Mouse (Mus musculus): ENCODE data around the gene Ablim2.

Gene Ablim2

GRCm38 (mm10) chr5:35811639-35812295, 54.1 kb downstream of the Ablim2 start:
- DNase-seq (ENCODE audit: low read depth, low spot score), result no peak

- DNase-seq (ENCODE audit: low read depth, low spot score), result peak; percentile 14
Measured at GRCm38 (mm10) chr5:35814334-35814941, 56.8 kb downstream of the Ablim2 start.

- DNase-seq (ENCODE audit: low read depth, low spot score), result no peak
Measured at GRCm38 (mm10) chr5:35815051-35815450, 57.4 kb downstream of the Ablim2 start.

DNA sequence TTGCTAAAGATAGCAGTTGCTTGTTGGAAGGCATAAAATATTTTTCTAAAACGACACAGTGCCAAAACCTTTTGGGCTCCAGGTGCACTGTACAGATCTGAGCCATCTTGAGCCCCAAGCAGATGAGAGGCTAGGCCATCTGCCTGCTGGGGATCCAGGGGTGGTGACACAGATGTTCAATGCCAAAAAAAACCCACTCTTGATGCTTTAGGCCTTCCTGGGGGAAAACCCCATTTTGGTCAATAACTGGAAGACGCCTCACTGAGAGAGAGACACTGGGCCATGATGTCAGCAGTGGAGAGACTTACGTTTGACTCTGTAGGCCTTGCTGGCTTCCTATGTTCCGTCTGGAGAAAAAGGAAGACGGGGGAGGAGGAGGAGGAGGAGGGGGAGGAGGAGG, 59.6 kb downstream of the Ablim2 start:
- DNase-seq (ENCODE audit: low read depth, low spot score), result peak; percentile 38

GRCm38 (mm10) chr5:35817882-35818281, 60.2 kb downstream of the Ablim2 start:
- DNase-seq (ENCODE audit: low read depth, low spot score), result no peak

GRCm38 (mm10) chr5:35822721-35823120, 65.0 kb downstream of the Ablim2 start:
- DNase-seq (ENCODE audit: low read depth, low spot score), result no peak

DNA sequence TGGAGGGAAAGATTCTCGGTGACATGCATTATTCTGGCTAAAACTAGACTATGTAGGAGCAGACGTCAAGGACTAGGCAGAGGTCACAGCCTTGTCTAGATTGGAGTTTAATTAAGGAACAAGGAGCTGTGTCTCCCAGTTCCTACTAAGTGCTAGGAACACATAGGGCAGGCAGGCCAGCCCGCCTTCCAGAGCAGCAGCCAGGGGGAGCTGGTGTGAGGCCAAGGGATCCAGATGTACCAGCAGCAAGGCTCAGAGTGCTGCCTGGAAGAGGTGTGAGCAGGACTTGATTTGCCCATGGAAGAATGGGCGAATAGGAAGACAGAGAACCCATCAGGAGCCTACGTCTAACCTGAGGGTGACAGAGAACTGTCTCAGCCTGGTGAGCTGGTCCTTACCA, 68.8 kb downstream of the Ablim2 start:
- DNase-seq (ENCODE audit: low read depth, low spot score), result no peak

DNA sequence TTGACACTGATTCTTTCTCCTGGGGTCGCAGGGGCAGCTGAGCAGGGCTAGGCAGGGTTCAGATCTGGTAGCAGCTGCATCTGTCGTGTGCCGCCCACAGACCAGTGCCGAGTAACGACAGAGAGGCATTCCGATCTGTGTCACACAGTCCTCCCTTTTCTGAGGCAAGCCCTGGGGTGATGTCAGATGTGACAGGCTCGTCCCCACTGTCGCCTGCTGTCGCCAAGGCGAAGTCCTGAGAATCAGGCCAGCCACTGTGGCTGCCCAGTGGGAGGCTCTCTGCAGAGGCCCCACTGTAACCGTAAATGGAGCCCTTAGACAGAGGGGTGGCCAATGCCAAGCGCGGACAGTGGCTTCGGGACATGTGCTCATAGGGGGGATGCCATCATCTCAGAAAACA, 69.4 kb downstream of the Ablim2 start:
- no peak for DNase-seq (ENCODE audit: low read depth, low spot score)

DNA sequence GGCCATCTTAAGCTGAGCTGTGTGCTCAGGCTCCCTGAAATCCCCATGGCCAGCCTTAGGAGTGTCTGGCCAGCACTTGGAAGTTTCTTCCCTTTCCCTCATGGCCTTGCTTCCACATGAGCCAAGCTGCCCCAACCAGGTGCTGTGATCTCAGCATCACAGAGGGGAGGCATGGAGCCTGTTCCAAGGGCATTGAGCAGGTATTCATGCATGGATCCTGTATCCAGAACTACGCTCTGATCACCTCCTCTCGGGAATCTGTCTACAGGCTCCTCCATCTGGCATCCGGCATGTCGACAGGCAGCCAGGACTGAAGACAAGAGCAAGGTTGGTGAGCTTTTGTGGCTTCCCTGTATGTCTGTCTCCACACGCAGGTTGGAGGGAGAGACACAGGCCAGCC, 70.2 kb downstream of the Ablim2 start:
- DNase-seq (ENCODE audit: low read depth, low spot score), result no peak

- DNase-seq (ENCODE audit: low read depth, low spot score), result no peak
Measured at GRCm38 (mm10) chr5:35830101-35830500, 72.4 kb downstream of the Ablim2 start.

DNA sequence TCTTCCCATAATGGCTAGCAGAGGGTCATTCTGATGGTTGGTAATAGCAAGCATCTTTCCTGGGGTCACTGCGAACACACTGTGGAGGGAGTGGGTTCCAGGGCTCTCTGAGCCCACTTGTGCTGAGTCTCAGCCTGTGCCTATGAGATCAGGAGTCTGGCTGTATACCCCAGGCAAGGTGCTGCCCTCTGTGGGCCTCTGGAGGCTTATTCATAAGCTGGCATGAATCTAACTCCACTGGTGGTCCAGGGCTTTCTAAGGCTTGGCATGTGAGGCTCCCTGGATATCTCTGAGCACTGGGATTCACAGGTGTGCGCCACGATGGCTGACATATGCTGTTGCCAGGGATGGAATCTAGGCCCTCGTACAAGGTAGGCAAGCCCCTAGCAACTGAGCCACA, 76.2 kb downstream of the Ablim2 start:
- no peak for DNase-seq (ENCODE audit: low read depth, low spot score)

- DNase-seq (ENCODE audit: low read depth, low spot score), result no peak
Measured at GRCm38 (mm10) chr5:35836992-35837391, 79.3 kb downstream of the Ablim2 start.

DNA sequence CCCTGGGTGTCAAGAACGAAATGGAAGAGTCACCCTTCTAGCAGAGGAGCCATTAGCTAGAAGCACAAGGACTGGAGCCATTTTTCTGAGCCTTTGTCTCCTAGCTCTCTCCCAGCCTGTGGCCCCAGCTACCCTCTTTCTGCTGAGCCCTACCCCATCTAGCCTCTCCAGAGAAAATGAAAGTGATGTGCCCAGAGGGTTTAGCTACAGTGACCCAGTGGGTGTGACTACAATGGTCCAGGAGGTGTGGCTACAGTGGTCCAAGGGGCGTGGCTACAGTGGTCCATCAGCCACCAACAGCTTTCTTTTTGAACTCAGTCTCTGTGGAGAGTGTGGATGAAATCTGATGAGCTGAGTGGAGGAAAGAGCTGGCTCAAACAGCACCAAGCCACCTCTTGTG, 81.6 kb downstream of the Ablim2 start:
- DNase-seq (ENCODE audit: low read depth, low spot score), result no peak

- no peak for DNase-seq (ENCODE audit: low read depth, low spot score)
Measured at GRCm38 (mm10) chr5:35851485-35851884, 93.8 kb downstream of the Ablim2 start.

GRCm38 (mm10) chr5:35853463-35853862, 95.8 kb downstream of the Ablim2 start:
- DNase-seq (ENCODE audit: low read depth, low spot score), result no peak

DNA sequence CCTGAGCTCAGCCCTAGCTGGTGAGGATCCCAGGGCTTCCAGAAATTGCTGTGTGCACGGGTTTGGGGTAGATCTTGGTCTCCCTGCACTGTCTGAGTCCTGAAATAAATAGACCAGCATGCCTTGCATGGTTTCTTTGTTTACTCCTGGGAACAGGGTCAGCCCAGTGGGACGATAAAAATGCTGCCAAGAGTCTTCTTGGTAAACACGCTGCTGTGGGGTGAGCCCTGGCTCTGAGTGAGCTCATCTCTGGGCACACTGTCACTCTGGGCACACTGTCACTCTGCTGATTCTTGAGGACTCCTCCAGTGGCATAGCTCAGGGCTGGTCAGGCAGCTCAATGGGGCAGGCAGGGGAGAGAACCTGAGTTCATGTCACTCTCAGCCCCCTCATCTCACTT, 98.6 kb downstream of the Ablim2 start:
- DNase-seq (ENCODE audit: low read depth, low spot score), result no peak

DNA sequence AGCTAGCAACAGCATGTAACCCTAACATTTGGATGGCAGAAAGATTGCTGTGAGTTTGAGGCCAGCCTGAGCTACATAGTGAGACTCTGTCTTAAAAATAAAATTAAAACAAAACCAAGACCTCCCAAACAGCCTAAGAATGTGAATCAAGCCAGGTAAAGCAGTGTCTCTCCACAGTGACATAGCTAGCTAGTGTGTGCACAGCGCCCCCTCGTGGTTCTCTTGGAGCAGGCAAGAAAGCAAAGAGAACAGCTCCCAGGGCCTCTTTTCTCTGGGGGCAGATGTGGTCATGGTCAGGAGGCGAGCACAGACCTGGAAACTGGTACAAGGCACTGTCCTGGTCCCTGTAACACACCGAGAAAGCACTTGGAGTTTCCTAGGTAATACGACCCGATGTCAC, 100.4 kb downstream of the Ablim2 start:
- peak; percentile 76 for DNase-seq (ENCODE audit: low read depth, low spot score)

DNA sequence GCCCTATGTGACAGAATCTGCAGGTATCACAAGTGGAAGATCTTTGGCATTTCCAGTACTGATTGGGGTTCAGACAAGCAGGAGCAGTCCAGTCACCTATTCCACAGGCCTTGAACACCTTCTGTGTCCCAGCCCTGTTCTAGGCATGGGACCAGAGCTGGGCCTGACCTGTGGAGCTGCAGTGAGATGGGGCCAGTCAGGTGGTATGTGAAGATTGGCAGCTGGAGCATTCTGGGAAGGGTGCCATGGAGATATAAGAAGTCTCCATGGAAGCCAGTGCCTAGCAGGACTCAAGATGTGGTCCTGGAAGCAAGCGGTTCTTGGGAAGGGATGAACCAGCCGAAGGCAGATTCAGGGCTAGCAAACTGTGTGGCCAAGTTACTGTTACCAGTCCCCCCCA, 103.8 kb downstream of the Ablim2 start:
- no peak for DNase-seq (ENCODE audit: low read depth, low spot score)

DNA sequence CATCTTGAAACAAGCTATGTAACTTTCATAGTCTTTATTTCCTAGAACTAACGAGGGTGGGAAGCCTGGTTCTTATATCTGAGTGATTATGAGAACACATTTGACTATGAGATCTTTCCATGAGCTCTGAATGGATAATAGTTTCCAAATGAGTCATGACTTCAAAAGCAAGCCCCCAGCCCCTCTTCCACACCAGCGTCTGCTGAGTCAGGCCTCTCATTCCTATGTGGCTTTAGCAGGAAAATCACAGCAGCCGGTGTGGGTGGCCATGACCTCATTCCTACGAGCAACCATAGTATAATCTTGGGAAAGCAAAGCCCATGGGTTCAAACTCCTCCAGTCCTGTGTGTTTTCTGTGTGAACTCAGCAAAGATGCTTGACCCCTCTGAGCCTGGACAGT, 112.3 kb downstream of the Ablim2 start:
- no peak for DNase-seq (ENCODE audit: low read depth, low spot score)

DNA sequence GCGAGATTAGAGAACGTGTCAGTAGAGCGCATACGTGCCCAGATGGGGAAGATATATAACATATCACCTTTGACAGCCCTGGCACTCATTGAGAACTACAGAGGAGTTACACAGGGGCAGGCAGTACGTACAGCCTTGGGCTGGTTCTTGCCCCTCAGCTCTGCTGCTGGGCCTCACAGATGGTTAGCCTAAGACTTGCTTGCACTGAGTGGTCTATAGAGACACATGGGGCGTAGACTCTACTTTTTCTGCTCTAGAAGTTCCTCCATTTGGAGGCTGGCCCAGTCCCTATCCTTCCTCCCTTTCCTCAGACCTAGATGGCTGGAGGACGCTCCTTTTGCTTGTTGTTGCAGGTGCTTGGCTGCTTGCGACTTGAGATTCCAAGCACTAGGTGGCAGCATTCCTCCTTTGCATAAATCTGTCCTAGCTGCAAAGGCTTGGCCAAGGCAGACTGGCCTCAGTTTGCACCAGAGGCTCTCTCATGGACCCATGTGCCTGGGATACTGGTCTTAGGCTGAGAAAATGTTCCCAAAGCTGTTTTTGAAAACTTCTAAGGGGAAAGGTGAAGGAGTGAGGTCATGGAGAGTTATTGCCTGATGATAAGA, 112.8 kb downstream of the Ablim2 start:
- peak; percentile 86 for DNase-seq (ENCODE audit: low read depth, low spot score)

DNA sequence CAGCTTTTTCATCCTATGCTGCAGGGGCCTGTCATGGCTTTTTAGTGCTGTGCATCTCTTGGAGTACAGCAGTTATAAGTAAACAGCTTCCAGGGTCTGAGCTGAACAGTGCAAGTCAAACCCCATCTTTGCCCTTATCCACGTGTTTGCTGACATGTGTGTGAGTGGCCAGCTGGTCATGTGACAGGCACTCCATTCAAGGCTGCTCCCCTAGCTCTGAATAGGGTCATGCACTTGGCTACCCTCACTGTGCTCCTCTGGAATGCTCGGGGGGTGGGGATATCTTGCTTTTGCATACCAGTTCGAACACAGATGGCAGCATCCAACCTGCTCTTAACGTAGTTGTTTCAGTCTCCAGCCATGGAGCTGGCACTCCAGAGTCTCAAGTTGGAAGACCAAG, 115.7 kb downstream of the Ablim2 start:
- DNase-seq (ENCODE audit: low read depth, low spot score), result no peak

- no peak for DNase-seq (ENCODE audit: low read depth, low spot score)
Measured at GRCm38 (mm10) chr5:35876236-35876635, 118.6 kb downstream of the Ablim2 start.

GRCm38 (mm10) chr5:35879199-35879598, 121.5 kb downstream of the Ablim2 start:
- no peak for DNase-seq (ENCODE audit: low read depth, low spot score)

Measured in CD4-positive, CD25-positive, alpha-beta regulatory T cell, adult 2 months (primary cell).